Mouse (Mus musculus) 416B (cell line): ENCODE data around the gene Gm20388.

ENCODE experiments used
- DNase-seq: peaks from one replicate; pipeline ENCODE4 v3.0.0; 2011; ENCODE audit warnings: low read depth

The Gm20388 gene

DNA sequence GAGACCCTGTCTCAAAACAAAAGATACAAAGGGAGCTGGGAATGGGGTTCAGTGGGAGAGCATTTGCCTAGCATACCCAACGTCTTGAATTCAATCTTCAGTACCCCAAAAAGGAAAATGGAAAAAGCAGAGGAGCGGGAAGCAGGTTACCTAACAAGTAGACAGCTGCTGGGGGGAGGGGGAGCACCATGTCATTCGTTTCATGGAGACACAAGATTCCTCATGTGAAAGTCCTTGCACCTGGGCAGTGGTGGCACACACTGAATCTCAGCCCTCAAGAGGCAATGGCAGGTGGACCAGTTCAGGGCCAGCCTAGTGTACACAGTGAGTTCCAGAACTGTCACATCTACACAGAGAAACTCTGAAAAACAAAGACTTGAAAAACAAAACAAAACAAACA lies 3946.7 kb downstream of the Gm20388 start:
- DNase-seq, result no peak

GRCm38 (mm10) chr8:123858574-123858940 lies 3947.9 kb downstream of the Gm20388 start:
- DNase-seq, result peak; percentile 60

DNA sequence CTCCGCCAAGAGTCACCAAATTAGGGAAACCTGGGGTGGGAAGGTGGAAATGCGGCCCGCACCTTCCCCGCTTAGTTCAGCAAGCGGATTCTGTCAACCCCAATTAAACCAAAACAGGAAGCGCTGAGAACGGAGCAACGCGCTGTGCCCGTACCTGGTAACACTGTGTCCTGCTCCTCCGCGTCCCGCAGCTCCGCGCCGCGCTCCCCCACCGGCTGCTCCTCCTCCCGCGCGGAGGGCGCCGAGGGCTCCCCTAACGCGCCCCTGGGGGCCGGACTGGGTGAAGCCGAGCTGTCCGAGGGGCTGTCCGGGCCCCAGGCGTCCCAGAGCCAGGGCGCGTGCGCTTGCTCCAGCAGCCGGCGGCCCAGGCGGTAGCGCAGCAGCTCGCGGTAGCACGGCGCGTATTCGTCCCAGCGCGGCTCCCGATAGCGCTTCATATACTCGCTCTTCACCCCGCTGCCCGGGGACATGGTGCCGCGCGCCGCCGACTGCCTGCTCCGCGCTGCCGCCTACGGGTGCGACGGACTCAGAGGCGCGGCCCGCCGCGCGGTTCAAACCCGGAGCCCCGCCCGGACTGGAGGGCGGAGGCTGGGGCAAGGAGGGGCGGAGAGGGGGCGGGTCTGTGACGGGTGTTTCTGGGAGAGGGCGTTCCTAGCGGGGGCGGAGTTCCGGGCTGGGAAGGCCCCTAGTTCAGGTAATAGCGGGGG lies 3948.5 kb downstream of the Gm20388 start:
- peak; percentile 89 for DNase-seq

DNA sequence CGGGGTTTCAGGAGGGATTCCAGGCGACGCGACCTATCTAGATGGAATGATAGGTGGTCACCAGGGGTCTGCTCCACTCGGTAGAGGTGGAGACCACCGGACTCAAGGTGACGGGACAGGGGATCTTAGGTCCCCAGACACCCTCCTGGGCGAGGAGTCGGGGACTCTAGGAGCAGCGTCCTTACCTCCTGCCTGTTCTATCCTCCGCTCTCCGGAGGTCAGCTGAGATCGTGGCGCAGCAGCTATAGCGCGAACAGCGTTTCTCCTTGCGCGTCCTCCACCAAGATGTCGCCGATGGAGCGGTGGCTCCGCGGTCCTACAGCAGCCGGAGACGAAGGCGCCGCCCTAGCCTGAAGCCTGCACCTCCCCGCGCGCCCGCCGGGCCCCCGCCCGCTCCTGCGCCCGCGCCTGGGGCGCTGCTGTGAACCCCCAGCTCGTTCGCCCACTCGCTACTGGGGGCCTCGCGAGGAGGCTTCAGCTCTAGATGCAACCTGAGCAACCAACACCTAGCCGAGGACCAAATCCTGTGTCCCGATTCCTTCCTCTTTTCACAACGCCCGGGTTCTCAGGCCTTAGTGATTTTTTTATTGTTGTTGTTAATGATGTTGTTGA lies 3949.1 kb downstream of the Gm20388 start, which contains the start of gene Ccsap:
TSS of gene Ccsap (minus strand) at position 562 of the 612 bp plus-strand sequence.
- DNase-seq, result no peak

DNA sequence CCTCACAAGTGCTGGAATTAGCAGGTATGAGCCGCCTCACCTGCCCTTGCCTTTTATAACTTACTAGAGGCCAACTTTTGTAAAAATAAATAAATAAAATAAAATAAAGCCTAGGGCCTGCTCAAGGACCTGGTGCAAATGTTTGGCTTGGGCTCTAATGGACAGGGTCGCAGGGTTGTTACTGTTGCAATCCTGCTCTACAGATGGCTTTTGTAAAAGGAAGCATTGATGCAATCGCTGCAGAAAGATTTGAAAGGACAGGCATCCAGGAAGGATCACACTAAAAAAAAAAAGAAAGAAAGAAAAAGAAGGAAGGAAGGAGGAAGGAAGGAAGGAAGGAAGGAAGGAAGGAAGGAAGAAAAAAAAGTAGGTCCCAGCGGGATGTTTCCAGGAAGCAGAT lies 3949.7 kb downstream of the Gm20388 start:
- DNase-seq, result no peak

- no peak for DNase-seq
These were observed 3955.1 kb downstream of the Gm20388 start for GRCm38 (mm10) chr8:123865786-123866185.

GRCm38 (mm10) chr8:123866971-123867370 lies 3956.3 kb downstream of the Gm20388 start:
- DNase-seq, result no peak

- DNase-seq, result no peak
These were observed 3961.4 kb downstream of the Gm20388 start for GRCm38 (mm10) chr8:123872048-123872447.

DNA sequence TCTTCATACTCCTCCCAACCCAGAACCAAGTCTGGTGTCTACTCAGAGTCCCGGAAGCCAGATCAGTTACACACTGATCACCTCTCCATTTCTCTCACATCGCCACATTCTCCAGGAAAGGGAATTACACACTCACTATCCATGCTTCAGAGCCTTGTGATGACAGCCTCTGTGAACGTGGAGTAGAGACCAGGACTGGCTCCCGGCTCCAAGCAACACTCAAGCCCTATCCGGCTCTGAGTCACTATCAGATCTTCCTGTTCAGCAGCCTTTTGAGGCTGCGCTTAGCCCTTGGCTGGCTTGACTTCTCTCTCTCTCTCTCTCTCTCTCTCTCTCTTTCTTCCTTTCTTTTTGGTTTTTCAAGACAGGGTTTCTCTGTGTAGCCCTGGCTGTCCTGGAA lies 3962.7 kb downstream of the Gm20388 start:
- DNase-seq, result peak; percentile 49

- DNase-seq, result no peak
These were observed 3963.7 kb downstream of the Gm20388 start for GRCm38 (mm10) chr8:123874324-123874723.

GRCm38 (mm10) chr8:123877865-123878264 lies 3967.2 kb downstream of the Gm20388 start:
- no peak for DNase-seq

GRCm38 (mm10) chr8:123880271-123880670 lies 3969.6 kb downstream of the Gm20388 start:
- no peak for DNase-seq

DNA sequence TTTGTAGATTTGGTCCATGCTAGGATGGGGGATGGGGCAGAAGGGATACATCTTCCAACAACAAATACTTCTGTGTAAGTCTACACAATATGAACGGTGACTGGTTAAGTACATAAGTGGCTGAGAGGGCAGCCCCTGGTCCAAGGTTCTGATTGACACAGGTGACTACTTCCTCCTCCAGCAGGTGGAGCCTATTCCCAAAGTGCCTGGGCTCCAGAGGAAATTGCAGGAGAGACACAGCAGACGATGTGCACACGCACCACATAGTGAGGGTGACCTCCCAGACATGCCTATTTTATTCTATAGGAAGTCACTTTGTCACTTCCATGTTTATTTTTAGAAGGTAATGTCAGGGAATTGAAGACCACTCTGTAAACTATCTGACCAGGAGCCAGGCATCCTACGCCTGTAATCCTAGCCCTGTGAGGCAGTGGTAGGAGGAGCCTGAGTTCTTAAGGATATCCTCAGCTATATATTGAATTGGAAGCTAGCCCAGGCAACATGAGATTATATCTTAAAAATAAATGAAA lies 3970.2 kb downstream of the Gm20388 start:
- no peak for DNase-seq

GRCm38 (mm10) chr8:123882412-123882811 lies 3971.8 kb downstream of the Gm20388 start:
- DNase-seq, result no peak

DNA sequence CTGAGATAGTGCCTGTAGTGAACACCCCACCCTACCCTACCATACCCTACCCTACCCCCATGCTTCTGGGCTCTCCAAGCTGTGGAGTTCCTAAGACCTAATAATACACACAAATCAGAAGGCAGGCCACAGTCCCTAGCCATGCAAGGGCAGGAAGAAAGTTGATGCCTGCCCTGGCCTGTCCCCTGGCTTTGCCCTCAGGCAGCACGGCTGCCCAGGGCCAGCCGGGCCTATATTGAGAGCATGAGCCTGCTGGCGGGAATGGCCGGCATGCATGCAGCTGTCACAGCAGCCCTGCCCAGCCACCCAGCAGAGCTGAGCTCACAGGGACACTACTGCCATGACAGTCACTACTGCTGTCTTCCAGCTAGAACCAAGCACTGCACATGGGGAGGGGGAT lies 3972.5 kb downstream of the Gm20388 start:
- DNase-seq, result no peak

GRCm38 (mm10) chr8:123884721-123885565 lies 3974.3 kb downstream of the Gm20388 start:
- DNase-seq, result peak; percentile 48

DNA sequence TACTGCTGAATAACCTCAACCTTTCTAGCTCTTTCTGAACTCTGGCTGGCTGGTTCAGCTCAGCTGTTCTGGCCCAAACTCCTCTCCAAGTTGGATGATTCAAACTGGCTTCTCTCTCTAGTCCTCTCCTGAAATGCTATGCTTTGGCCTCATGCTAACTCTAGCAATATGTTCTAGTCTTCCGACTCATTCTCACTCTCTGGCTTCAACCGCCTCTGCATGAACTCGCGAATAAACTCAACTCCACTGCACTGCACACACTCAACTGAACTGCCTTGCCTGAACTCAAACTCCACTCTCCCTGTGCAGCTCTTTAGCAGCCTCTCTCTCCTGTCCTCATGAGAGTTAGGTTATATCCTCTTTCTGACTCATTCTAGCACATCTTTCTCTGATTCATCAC lies 3976.5 kb downstream of the Gm20388 start:
- no peak for DNase-seq

GRCm38 (mm10) chr8:123887956-123888355 lies 3977.3 kb downstream of the Gm20388 start:
- no peak for DNase-seq

DNA sequence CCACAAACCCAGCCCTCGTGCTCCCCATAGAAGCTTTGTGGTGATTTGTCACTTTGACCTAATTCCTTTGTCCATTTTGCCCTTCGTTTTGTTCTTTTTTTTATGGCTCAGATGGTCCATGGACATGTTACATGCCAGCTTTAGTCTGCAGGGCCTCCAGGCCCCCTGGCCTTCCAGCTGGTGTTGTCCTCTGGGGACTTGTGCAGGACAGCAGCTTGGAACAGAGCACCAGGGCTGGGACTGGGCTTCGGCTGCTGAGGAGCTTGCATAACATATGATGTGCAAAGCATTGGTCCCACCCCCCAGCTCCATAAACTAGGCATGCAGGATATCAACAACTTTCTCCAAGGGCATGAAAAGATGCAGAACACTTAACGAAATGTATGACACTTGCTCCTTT lies 3979.2 kb downstream of the Gm20388 start:
- DNase-seq, result no peak

DNA sequence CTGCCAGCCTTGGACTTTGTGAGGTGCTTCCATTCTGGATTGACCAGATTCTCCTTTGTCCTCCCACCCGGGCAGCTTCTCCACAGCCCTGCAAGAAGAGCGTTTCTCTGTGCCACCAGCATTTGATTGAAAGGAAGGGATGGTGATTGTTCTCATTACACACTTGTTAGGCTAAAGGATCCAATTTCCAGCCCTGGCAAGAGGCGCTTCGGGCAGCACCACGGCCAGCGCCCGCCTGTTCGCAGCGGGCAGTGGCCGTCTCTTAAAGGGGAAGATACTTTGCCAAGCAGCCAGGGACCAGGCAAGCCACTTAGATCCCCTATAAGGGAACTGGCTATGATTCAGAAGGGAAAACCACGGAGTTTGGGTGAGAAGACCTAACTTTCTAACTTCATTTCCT lies 3980.6 kb downstream of the Gm20388 start:
- peak; percentile 50 for DNase-seq

DNA sequence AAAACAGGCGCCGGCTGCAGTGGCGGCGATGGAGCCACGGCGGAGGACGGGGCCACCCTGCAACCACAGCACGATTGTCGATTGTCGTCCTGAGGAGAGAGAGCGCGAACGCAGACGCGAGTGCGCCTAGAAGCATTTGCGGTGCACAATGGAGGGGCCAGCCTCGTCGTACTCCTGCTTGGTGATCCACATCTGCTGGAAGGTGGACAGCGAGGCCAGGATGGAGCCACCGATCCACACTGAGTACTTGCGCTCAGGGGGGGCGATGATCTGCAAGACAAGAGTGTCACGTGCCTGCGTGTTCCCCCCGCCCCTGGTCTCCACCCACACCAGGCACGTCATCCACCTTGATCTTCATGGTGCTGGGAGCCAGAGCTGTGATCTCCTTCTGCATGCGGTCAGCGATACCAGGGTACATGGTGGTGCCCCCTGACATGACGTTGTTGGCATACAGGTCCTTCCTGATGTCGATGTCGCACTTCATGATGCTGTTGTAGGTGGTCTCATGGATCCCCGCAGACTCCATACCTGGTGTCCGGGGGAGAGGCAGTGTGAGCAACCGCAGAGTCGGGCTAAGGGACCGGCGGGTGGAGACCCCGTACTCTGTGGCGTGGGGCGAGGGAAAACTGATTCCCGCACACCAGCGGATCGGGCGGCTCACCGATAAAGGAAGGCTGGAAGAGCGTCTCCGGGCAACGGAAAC lies 3981.4 kb downstream of the Gm20388 start:
- DNase-seq, result no peak

- DNase-seq, result no peak
These were observed 3982.0 kb downstream of the Gm20388 start for GRCm38 (mm10) chr8:123892586-123893155.
